Mouse (Mus musculus): ENCODE measurements around the gene Plin4.
"Not testable (repeated sequence)": the region's sequence is repeated elsewhere in the genome, so short reads cannot be mapped to it uniquely, and the experiment has no call there.

Plin4 gene

GRCm38 (mm10) chr17:56100811-56101210, 8.8 kb downstream of the Plin4 start:
- DNase-seq: no peak

GRCm38 (mm10) chr17:56098711-56099572, 10.7 kb downstream of the Plin4 start:
- no peak for DNase-seq

GRCm38 (mm10) chr17:56098180-56098579, 11.4 kb downstream of the Plin4 start:
- no peak for DNase-seq

GRCm38 (mm10) chr17:56096883-56097282, 12.7 kb downstream of the Plin4 start:
- no peak for DNase-seq

GRCm38 (mm10) chr17:56092794-56093193, 16.8 kb downstream of the Plin4 start:
- DNase-seq: no peak

GRCm38 (mm10) chr17:56092312-56092711, 17.3 kb downstream of the Plin4 start:
- DNase-seq: no peak

- DNase-seq: peak; percentile 42
Measured at GRCm38 (mm10) chr17:56080781-56081585, 28.6 kb downstream of the Plin4 start.

GRCm38 (mm10) chr17:56079921-56080320, 29.7 kb downstream of the Plin4 start:
- DNase-seq: no peak

GRCm38 (mm10) chr17:56078880-56079795, 30.5 kb downstream of the Plin4 start, which contains the start of gene Hdgfl2:
Gene Hdgfl2 (plus strand): TSS chr17:56079634.
- DNase-seq: peak; percentile 100

- DNase-seq: not testable (repeated sequence)
Measured at GRCm38 (mm10) chr17:56078361-56078760, 31.2 kb downstream of the Plin4 start.

GRCm38 (mm10) chr17:56077523-56077922, 32.1 kb downstream of the Plin4 start:
- no peak for DNase-seq

GRCm38 (mm10) chr17:56074827-56075208, 34.8 kb downstream of the Plin4 start, which contains the start of gene Ubxn6:
Gene Ubxn6 (minus strand): TSS chr17:56075028.
- peak; percentile 95 for DNase-seq

- DNase-seq: peak; percentile 95
Measured at GRCm38 (mm10) chr17:56074097-56074826, 35.3 kb downstream of the Plin4 start.

- no peak for DNase-seq
Measured at GRCm38 (mm10) chr17:56072243-56072642, 37.4 kb downstream of the Plin4 start.

- no peak for DNase-seq
Measured at GRCm38 (mm10) chr17:56071126-56071525, 38.5 kb downstream of the Plin4 start.

- DNase-seq: no peak
Measured at GRCm38 (mm10) chr17:56069066-56069465, 40.5 kb downstream of the Plin4 start.

- DNase-seq: no peak
Measured at GRCm38 (mm10) chr17:56066451-56066850, 43.2 kb downstream of the Plin4 start.

- DNase-seq: not testable (repeated sequence)
Measured at GRCm38 (mm10) chr17:56065715-56066114, 43.9 kb downstream of the Plin4 start.

- no peak for DNase-seq
Measured at GRCm38 (mm10) chr17:56062081-56062480, 47.5 kb downstream of the Plin4 start.

GRCm38 (mm10) chr17:56057381-56058120, 52.1 kb downstream of the Plin4 start:
- no peak for DNase-seq

Data from liver (tissue).